Mouse (Mus musculus) MN1 (cell line): ENCODE data around the gene Ube2s.

Experiments used
- DNase-seq: peaks from one replicate; pipeline ENCODE4 v3.0.0-alpha.2; 2016; ENCODE audit warnings: low spot score

Gene Ube2s

GRCm38 (mm10) chr7:4776861-4777830 is 35.2 kb downstream of the Ube2s start:
- peak; percentile 38 for DNase-seq

- no peak for DNase-seq
Measured at GRCm38 (mm10) chr7:4776131-4776530, 36.3 kb downstream of the Ube2s start.

GRCm38 (mm10) chr7:4771202-4771601 is 41.2 kb downstream of the Ube2s start, which contains the start of gene Fam71e2:
Fam71e2 (minus strand) TSS chr7:4771302.
- DNase-seq, result no peak

GRCm38 (mm10) chr7:4764946-4765710 is 47.3 kb downstream of the Ube2s start:
- no peak for DNase-seq

GRCm38 (mm10) chr7:4759670-4760069 is 52.7 kb downstream of the Ube2s start:
- no peak for DNase-seq

GRCm38 (mm10) chr7:4752821-4753570 is 59.4 kb downstream of the Ube2s start, which contains the start of gene Cox6b2:
Cox6b2 (minus strand) TSS chr7:4753094.
- no peak for DNase-seq

GRCm38 (mm10) chr7:4751971-4752820 is 60.2 kb downstream of the Ube2s start:
- no peak for DNase-seq

GRCm38 (mm10) chr7:4749169-4749568 is 63.2 kb downstream of the Ube2s start:
- DNase-seq, result no peak

- no peak for DNase-seq
Measured at GRCm38 (mm10) chr7:4748321-4748720, 64.1 kb downstream of the Ube2s start.

GRCm38 (mm10) chr7:4747156-4747899 is 65.1 kb downstream of the Ube2s start:
- DNase-seq, result no peak

- DNase-seq, result no peak
Measured at GRCm38 (mm10) chr7:4746326-4746980, 65.9 kb downstream of the Ube2s start.

- DNase-seq, result no peak
Measured at GRCm38 (mm10) chr7:4744886-4745285, 67.5 kb downstream of the Ube2s start.
